7 mouse cellular contexts compared by ENCODE assay signal in the genomic region with DNA sequence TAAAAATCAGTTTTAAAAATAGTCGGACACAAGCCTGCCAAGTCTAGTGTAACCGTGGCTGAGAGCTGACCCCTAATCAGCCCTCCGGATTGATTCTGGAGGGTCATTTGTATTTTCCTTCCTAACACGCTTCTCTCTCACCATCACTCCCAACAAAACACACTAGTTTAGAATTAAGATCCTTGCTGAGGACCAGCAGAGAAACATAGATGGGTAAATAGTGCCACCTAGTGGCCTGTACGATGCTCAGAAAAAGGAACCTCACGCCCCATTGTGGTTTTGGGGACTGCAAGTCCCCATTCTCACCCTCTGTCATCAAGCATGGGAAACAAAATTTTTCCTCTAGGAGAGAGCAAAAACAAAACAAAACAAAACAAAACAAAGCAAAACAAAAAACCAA.
DNase-seq lines count a peak whose midpoint lies in the region; ATAC-seq and TF ChIP-seq lines count a peak whose summit lies in the region.

No protein-coding gene starts in this region.

- DNase-seq in Patski (ENCODE audit: low read depth, low spot score) = peak; percentile 12
- peak; percentile 78 to 79 for DNase-seq in layer of hippocampus, adult 2 months (ENCODE audit: low spot score in 2 of 2)
- peak; percentile 70 for DNase-seq in lung, postnatal 36 days

- CTCF ChIA-PET in Patski (lab: Charles Lee) = interaction anchor here (1.2 to 2.5 kb wide), 7 partner anchors 10 to 1332 kb away, joined by 3 to 6 read pairs (median 3); no protein-coding TSS in a partner anchor

- H3K9ac ChIP-seq in heart, embryonic 11.5 days (ENCODE audit: low read depth, low read length) = no peak overlapping the region

- H3K27ac ChIP-seq in heart, embryonic 11.5 days (ENCODE audit: low read depth, low read length) = no peak overlapping the region
- peak overlapping the region; percentile 70 for H3K27ac ChIP-seq in layer of hippocampus, adult 2 months
- H3K27ac ChIP-seq in small intestine, adult 2 months (ENCODE audit: insufficient read depth, low read depth, low read length) = no peak overlapping the region

- no peaks in the 10 kb centered on the region for H3K36me3 ChIP-seq in E14TG2a.4 (ENCODE audit: insufficient read depth, low read length)
- H3K36me3 ChIP-seq in heart, embryonic 11.5 days (ENCODE audit: control insufficient read depth, insufficient read depth, low read length) = no peaks in the 10 kb centered on the region
- no peaks in the 10 kb centered on the region for H3K36me3 ChIP-seq in small intestine, adult 2 months (ENCODE audit: control insufficient read depth, insufficient read depth, low read length)

- no peak for TF ChIP-seq POLR2A in small intestine, adult 2 months (IDR thresholded peaks at IDR 0.05; ENCODE audit: low read depth, low read length)

- WGBS in heart, embryonic 11.5 days (ENCODE audit: insufficient replicate concordance) = 8% methylated on average over 6 of the region's 6 CpGs
- 5% methylated on average over 6 of the region's 6 CpGs for WGBS in small intestine, adult 2 months

- no peak overlapping the region for H3K4me3 ChIP-seq in E14TG2a.4 (replicated peaks; ENCODE audit: low read length)
- 0 out of 2 replicates have a peak overlapping the region, but pooled peaks have one; percentile 2 for H3K4me3 ChIP-seq in heart, embryonic 11.5 days (ENCODE audit: low read depth, low read length)
- H3K4me3 ChIP-seq in layer of hippocampus, adult 2 months = peak overlapping the region; percentile 41
- no peak overlapping the region for H3K4me3 ChIP-seq in small intestine, adult 2 months (ENCODE audit: low read depth, low read length)

- TF ChIP-seq CTCF in E14TG2a.4 (conservative IDR thresholded peaks at IDR 0.05; ENCODE audit: low read length) = peak; percentile 55
- TF ChIP-seq CTCF in Patski (IDR thresholded peaks at IDR 0.05) = peak; percentile 94
- TF ChIP-seq CTCF in layer of hippocampus, adult 2 months (conservative IDR thresholded peaks at IDR 0.05) = peak; percentile 89
- peak; percentile 53; the same call in 1 of the 2 replicates for TF ChIP-seq CTCF in small intestine, adult 2 months (IDR thresholded peaks at IDR 0.05; ENCODE audit: extremely low read depth, insufficient read length, insufficient replicate concordance, low read depth, low read length)

- H3K4me1 ChIP-seq in E14TG2a.4 (replicated peaks; ENCODE audit: low read depth, low read length) = peaks cover 25% of the 10 kb centered on the region
- 0 out of 2 replicates have a peak, but pooled peaks cover 2% of the 10 kb centered on the region for H3K4me1 ChIP-seq in heart, embryonic 11.5 days (ENCODE audit: control insufficient read depth, insufficient read depth, low read length)
- no peaks in the 10 kb centered on the region for H3K4me1 ChIP-seq in small intestine, adult 2 months (ENCODE audit: control insufficient read depth, insufficient read depth, insufficient read length, low read length)

- POLR2A ChIA-PET in Patski (lab: Charles Lee) = no interaction called here

- in situ Hi-C loops in Patski (cut with MboI; ENCODE audit: low pct_unique_long_range_greater_than_20kb) = loop anchor here (10.0 to 25.0 kb wide), 3 partner anchors 367 to 1520 kb away; no protein-coding TSS in a partner anchor

- peak; percentile 70 for ATAC-seq in Patski
- peak; percentile 77 for ATAC-seq in common myeloid progenitor, adult 5-6 weeks (replicated peaks; ENCODE audit: low read depth, poor library complexity, severe bottlenecking)
- ATAC-seq in heart, embryonic 11.5 days (replicated peaks; ENCODE audit: insufficient number of reproducible peaks, low FRiP score, low TSS enrichment) = no peak

- H3K27me3 ChIP-seq in E14TG2a.4 (ENCODE audit: insufficient read depth, low read length) = no peaks in the 10 kb centered on the region
- peaks cover 18% of the 10 kb centered on the region for H3K27me3 ChIP-seq in Patski
- H3K27me3 ChIP-seq in heart, embryonic 11.5 days (ENCODE audit: control insufficient read depth, insufficient read depth, low read length) = no peaks in the 10 kb centered on the region; the same call in 1 of the 2 replicates
- H3K27me3 ChIP-seq in small intestine, adult 2 months (ENCODE audit: control insufficient read depth, insufficient read depth, low read length) = no peaks in the 10 kb centered on the region

- H3K9me3 ChIP-seq in E14TG2a.4 (ENCODE audit: low read length) = no peaks in the 10 kb centered on the region
- no peaks in the 10 kb centered on the region for H3K9me3 ChIP-seq in heart, embryonic 11.5 days (replicated peaks; ENCODE audit: control insufficient read depth, low read length)

- peak overlapping the region; percentile 47 for H3K4me2 ChIP-seq in heart, embryonic 11.5 days

Comparison
In these comparisons a context has a peak if more than half of its experiments do, and no peak if none do; other contexts are left out.
1. H3K4me3 ChIP-seq: peak in heart, embryonic 11.5 days (single experiment) and layer of hippocampus, adult 2 months (single experiment); none in E14TG2a.4 (single experiment) and small intestine, adult 2 months (single experiment).
2. DNase-seq: peak in every context shown above with its lines; median percentile 78 in layer of hippocampus, adult 2 months; 70 in lung, postnatal 36 days; 12 in Patski.
3. Peak in every context shown above with its lines, with median percentiles within 50 percentile points of each other: CTCF ChIP-seq.